Mouse (Mus musculus) limb, embryonic 10.5 days (tissue): ENCODE results near the gene Ephb1. TPM values are rescaled to one million over a fixed set of nuclear protein-coding genes. Genes with fewer than 3 reads are reported as not detected.

ENCODE experiments used
- DNase-seq: peaks from one replicate; pipeline ENCODE4 v3.0.0-alpha.2; 2017; ENCODE audit warnings: low spot score
- H3K27ac ChIP-seq: fragments of 300-500 bp; sonication (generic); 2 replicates; pipeline ENCODE4 v1.5.1; 2016; ENCODE audit warnings: mild to moderate bottlenecking
- H3K27me3 ChIP-seq: fragments of 300-500 bp; sonication (generic); 2 replicates; pipeline ENCODE4 v1.6.1; 2016; ENCODE audit warnings: low read depth, mild to moderate bottlenecking; ENCODE audit not compliant: poor library complexity, severe bottlenecking
- H3K36me3 ChIP-seq: fragments of 300-500 bp; sonication (generic); 2 replicates; pipeline ENCODE4 v1.6.1; 2016; ENCODE audit warnings: mild to moderate bottlenecking, moderate library complexity
- H3K4me1 ChIP-seq: fragments of 300-500 bp; sonication (generic); 2 replicates; pipeline ENCODE4 v1.6.1; 2016
- H3K4me3 ChIP-seq: fragments of 300-500 bp; sonication (generic); 2 replicates; pipeline ENCODE4 v1.5.1; 2016; ENCODE audit warnings: mild to moderate bottlenecking, moderate library complexity
- H3K9me3 ChIP-seq: fragments of 300-500 bp; sonication (generic); replicated peaks from 2 replicates; pipeline ENCODE4 v1.6.1; 2016; ENCODE audit warnings: mild to moderate bottlenecking
- WGBS: fragments of 180-500 bp; shearing (Covaris S2); methylation state at CpG from one replicate; pipeline ENCODE4 v1.1.7; 2016; 5-methylcytosine and 5-hydroxymethylcytosine counted together
- polyA plus RNA-seq: library from polyadenylated mRNA; unstranded; fragments of >200 nt; fragmentation: Nextera tagmentation; extraction: Ambion mirVana; gene quantifications from 2 replicates; pipeline ENCODE4 v1.2.1, GENCODE M21; 2016

Gene Ephb1
- polyA plus RNA-seq: 1.1 and 1.2 TPM in 2 replicates

DNA sequence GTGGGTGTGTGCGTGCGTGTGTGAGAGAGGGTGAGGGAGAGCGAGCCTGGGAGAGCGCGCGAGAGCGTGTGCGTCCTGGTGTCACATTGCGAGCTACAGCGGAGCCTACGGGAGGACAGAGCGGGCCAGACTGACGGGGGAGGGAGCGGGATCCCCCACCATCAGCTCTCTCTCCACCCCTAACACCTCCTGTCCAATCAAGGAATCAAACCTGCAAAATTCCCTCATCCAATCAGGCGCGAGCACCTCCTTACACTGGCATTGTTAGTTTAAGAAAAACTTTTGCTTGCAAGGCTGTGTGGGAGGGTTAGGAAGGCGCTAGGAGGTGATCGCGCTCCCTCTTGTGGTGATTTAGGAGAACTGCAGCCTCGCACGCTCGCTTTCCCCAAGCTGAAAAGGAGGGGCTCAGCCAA is at the start of gene Ephb1:
Gene Ephb1, minus strand, starts transcription at position 133 of the 413 bp plus-strand sequence.
- H3K9me3 ChIP-seq: no peaks in the 10 kb centered on the region
- peak within 1 kb of the TSS; percentile 78 for H3K27ac ChIP-seq
- H3K36me3 ChIP-seq: no peaks in the 10 kb centered on the region
- DNase-seq: peak; percentile 87
- H3K27me3 ChIP-seq: peaks cover 81% of the 10 kb centered on the region
- H3K4me3 ChIP-seq: peak within 1 kb of the TSS; percentile 68
- H3K4me1 ChIP-seq: peaks cover 26% of the 10 kb centered on the region
- WGBS: under 1% methylated on average over 22 of the region's 22 CpGs

DNA sequence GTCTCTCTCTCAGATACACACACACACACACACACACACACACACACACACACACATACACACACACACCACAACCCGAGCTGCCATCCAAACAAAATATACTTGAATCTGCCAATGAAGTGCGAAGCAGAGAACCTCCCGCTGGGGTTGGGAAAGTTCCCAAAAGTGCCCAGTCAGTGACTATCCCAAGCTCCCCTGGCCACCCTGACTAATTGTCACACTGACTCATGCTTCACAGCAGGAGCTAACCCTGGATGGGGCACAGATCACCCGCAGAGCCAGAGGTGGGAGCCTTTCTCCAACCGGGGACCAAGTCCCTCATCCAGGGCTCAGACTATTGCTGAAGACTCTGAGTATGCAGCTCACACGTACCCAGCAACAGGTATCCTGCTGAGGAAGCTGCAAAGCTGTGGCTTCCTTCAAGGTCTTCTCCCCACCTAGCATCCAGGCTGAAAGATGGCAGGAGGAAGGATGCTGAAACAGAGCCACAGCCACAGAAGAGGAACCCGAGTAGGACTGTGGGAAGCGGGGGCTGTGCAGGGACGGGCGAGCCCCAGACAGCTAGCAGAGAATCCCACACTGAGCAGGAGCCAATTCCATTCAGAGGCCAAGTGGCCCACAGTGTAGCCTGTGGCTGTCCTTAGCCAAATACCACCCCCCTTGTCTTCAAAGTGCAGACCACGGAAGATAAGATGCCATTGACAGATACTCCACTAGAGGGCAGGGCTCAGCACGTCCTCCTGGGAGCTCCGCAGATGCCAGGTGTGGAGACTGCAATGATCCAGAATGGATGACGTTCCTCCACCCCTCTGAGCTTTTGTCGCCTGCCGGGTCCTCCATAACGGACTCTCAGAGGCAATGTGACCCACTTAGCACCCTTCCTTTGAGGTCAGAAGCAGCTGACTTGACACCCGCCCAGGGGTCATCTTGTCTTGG is 48.9 kb upstream of the Ephb1 start:
- H3K9me3 ChIP-seq: no peaks in the 10 kb centered on the region
- H3K36me3 ChIP-seq: no peaks in the 10 kb centered on the region
- peaks cover 7% of the 10 kb centered on the region; the same call in 1 of the 2 replicates for H3K4me1 ChIP-seq
- no peak overlapping the region for H3K4me3 ChIP-seq
- 30% methylated on average over 18 of the region's 18 CpGs for WGBS
- peak; percentile 61 for DNase-seq
- H3K27ac ChIP-seq: no peak overlapping the region
- H3K27me3 ChIP-seq: peaks cover 56% of the 10 kb centered on the region

DNA sequence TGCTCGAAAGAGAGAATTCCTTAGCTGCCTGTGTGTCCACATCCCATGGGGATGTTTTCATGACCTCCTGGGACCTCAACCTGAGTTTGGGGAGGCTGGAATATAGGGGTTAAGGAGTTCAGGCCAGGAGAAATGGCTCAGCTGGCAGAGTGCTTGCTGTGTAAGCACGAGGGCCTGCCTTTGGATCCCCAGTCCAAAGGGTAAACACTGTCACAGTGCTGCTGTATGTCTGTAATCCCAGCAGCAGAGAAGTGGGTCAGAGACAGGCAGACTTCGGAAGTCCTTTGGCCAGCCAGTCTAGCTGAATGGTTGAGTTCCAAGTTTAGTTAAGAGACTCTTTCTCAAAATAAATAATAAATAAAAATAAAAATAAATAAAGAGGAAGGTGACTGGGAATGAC is 48.2 kb upstream of the Ephb1 start:
- Histone ChIP-seq H3K27me3 (peaks cover 56% of the 10 kb centered on the region), H3K27ac (no peak overlapping the region), H3K36me3 (no peaks in the 10 kb centered on the region), H3K9me3 (no peaks in the 10 kb centered on the region), H3K4me1 (peaks cover 7% of the 10 kb centered on the region; the same call in 1 of the 2 replicates), H3K4me3 (no peak overlapping the region)
- 64% methylated on average over 3 of the region's 3 CpGs for WGBS
- DNase-seq: no peak

DNA sequence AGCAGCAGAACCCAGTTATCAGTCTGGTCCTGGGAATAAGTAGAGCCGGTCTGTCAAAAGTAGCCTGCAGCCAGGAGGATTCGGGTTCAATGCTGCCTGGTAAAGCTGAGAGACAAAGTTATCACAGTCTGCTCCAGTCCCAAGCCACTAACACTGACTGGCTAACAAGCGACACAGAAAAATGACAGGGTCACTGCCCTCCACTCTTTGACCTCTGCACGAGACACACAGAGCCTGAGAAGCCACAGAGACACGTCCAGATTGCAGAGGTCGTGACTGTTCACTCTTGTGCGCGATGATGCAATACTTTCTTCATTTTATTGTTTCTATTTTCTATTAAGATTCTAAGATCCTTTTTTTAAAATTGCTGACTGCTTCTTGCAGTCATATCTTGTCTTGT is 33.8 kb upstream of the Ephb1 start:
- no peak overlapping the region for H3K27ac ChIP-seq
- 51% methylated on average over 8 of the region's 8 CpGs for WGBS
- H3K4me3 ChIP-seq: no peak overlapping the region
- no peaks in the 10 kb centered on the region for H3K9me3 ChIP-seq
- DNase-seq: no peak
- no peaks in the 10 kb centered on the region for H3K4me1 ChIP-seq
- H3K36me3 ChIP-seq: no peaks in the 10 kb centered on the region
- 0 out of 2 replicates have a peak, but pooled peaks cover 4% of the 10 kb centered on the region for H3K27me3 ChIP-seq

DNA sequence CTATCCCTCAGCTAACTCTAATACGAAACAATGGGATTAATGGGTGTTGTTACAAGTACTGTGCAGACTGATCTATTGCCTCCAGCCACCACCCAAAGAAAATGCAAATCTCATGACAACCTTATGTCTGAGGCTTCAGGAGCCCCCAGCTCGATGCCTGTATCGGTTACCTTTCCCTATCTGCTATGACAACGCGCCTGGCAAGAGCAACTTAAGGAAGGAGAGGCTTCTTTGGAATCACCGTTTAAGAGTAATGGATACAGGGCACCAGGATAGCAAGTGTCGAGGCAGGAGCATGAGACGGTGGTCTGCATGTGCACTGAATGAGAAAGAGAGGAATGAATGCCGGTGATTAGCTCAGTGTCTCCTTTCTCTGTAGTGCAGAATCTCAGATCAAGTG is 32.3 kb upstream of the Ephb1 start:
- 94% methylated on average over 9 of the region's 9 CpGs for whole genome bisulfite sequencing
- Histone ChIP-seq H3K36me3 (no peaks in the 10 kb centered on the region), H3K27ac (no peak overlapping the region), H3K4me1 (no peaks in the 10 kb centered on the region), H3K4me3 (no peak overlapping the region), H3K27me3 (0 out of 2 replicates have a peak, but pooled peaks cover 4% of the 10 kb centered on the region), H3K9me3 (no peaks in the 10 kb centered on the region)
- no peak for DNase-seq

DNA sequence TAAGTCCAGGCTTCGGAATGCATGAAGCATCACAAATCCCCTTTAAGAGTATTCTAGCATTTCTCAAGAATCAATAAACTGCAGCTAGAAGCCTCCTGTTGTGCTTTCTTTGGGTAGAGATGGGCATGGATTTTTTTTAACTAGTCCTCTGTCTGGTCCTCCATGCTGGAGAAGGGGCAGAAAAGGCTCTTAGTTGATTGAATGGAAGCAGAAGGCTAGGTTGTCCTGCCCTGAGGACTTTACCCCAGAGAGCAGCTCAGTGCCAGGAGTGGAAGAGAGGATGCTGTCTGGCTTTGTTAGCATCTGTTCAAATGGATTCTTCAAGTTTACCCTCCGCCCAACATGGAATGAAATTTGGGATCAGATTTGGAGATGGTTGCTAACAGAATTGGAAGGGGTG is 25.7 kb upstream of the Ephb1 start:
- Histone ChIP-seq H3K4me1 (0 out of 2 replicates have a peak, but pooled peaks cover 4% of the 10 kb centered on the region), H3K36me3 (no peaks in the 10 kb centered on the region), H3K27ac (no peak overlapping the region), H3K4me3 (no peak overlapping the region), H3K27me3 (0 out of 2 replicates have a peak, but pooled peaks cover 4% of the 10 kb centered on the region), H3K9me3 (no peaks in the 10 kb centered on the region)
- 92% methylated on average over 2 of the region's 2 CpGs for WGBS
- peak; percentile 8 for DNase-seq

DNA sequence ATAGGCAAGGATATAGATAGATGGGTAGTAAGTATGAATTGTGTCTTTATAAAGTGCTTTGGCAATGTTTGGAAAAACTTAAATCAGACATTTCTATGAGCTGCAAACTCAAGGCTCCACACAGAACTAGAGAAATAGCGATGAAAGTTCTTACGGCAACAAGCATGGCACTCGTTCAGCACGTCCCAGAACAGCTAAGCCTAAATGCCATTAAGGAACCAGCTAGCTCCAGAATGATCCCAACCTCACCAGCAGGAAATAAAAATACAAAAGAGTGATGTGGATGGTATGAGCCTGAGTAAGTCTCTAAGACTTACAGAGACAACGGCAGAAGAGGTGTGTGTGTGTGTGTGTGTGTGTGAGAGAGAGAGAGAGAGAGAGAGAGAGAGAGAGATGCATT is 20.2 kb upstream of the Ephb1 start:
- Histone ChIP-seq H3K27ac (no peak overlapping the region), H3K4me1 (no peaks in the 10 kb centered on the region), H3K4me3 (no peak overlapping the region), H3K9me3 (no peaks in the 10 kb centered on the region), H3K36me3 (no peaks in the 10 kb centered on the region), H3K27me3 (no peaks in the 10 kb centered on the region)
- no peak for DNase-seq
- WGBS: 94% methylated on average over 5 of the region's 5 CpGs

DNA sequence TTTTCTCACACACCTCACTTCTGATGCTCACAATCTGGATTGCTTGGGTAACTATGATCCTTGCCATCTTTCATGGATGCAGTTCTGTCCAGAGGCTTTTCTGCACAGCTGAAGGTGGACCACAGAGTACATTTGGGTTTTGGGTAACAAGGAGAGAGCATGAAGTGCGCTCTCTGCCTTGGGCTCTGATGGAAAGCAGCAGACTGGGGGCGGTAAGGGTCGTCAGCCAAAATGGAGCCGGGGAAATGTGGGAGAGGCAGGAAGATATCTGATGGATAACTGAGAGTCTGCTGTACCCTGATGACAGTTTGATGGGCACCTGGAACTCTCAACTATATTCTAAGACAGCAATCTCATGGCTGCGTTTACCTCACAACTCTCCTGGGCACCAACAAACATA is 19.4 kb upstream of the Ephb1 start:
- Histone ChIP-seq H3K27me3 (no peaks in the 10 kb centered on the region), H3K4me3 (no peak overlapping the region), H3K36me3 (no peaks in the 10 kb centered on the region), H3K27ac (no peak overlapping the region), H3K4me1 (no peaks in the 10 kb centered on the region), H3K9me3 (no peaks in the 10 kb centered on the region)
- 87% methylated on average over 5 of the region's 5 CpGs for WGBS
- DNase-seq: peak; percentile 21

DNA sequence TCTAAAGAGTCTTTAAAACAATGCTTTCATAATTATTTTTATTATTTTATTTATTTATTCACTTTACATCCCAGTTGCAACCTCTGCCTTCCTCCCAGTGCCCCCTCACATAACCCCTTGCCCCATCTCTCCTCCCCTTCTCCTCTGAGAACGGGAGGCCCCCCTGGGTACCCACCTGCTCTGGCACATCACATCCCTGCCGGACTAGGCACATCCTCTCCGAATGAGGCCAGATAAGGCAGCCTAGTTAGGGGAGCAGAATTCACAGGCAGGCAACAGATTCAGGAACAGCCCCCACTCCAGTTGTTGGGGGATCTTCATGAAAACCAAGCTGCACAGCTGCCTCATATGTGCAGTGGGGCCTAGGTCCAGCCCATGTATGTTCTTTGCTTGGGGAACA is 17.4 kb upstream of the Ephb1 start:
- no peak overlapping the region for H3K4me3 ChIP-seq
- H3K36me3 ChIP-seq: no peaks in the 10 kb centered on the region
- no peaks in the 10 kb centered on the region for H3K9me3 ChIP-seq
- no peaks in the 10 kb centered on the region for H3K27me3 ChIP-seq
- 89% methylated on average over 3 of the region's 3 CpGs for WGBS
- no peak overlapping the region for H3K27ac ChIP-seq
- H3K4me1 ChIP-seq: no peaks in the 10 kb centered on the region
- peak; percentile 12 for DNase-seq

DNA sequence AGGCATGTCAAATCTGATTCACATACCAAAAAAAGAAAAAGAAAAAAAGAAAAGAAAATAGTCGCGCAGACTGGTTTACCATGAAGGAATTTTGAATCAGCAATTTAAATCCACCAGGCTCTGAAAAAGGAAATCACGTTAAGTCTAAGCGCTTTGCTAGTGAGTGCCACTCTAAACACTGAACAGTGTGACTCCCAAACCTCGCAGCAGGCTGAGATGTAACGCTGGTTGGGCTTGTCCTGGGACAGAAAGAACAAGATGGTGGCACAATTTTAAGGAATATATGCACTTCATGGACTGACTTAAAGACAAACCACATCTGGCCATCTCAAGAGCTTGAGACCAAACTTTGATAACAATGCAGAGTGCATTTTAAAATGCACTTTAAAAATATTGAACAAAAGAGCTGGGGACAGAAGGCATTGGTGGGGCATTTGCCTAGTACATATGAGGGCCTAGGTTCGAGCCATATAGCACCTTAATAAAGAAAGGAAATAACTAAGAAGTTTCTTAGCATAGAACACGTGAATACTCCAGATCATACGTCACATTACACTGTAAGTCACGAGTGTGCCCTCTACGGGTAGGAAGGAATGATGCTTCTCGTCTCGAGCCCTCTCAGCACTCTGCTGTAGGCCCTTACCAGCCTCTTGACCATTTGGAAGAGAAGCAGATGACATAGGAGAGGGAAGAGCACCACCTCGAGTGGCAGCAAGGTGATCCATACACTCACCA is 16.7 kb upstream of the Ephb1 start:
- DNase-seq: peak; percentile 26
- Histone ChIP-seq H3K27me3 (no peaks in the 10 kb centered on the region), H3K4me3 (no peak overlapping the region), H3K4me1 (no peaks in the 10 kb centered on the region), H3K27ac (no peak overlapping the region), H3K9me3 (no peaks in the 10 kb centered on the region), H3K36me3 (no peaks in the 10 kb centered on the region)
- 63% methylated on average over 14 of the region's 14 CpGs for WGBS

DNA sequence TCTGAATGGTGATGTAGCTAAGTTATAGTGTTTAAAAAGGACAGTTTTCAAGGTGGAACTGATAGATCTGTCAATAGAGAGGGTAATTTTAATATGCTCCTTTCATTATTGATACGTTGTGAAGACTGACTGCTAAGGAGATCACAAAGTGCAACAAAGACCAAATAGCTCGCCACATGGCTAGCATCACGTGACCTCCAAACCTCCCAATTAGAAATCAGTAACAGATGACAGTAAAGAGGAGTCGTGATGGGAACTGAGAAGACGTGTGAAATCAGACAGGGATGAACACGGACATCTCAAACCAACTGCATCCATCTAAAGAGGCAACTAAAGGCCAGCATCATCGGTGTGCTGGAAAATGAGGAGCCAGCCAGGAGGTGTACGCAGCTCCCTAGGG is 15.6 kb upstream of the Ephb1 start:
- no peaks in the 10 kb centered on the region for H3K4me1 ChIP-seq
- DNase-seq: peak; percentile 26
- H3K27ac ChIP-seq: no peak overlapping the region
- no peaks in the 10 kb centered on the region for H3K36me3 ChIP-seq
- WGBS: 68% methylated on average over 8 of the region's 8 CpGs
- no peaks in the 10 kb centered on the region for H3K27me3 ChIP-seq
- H3K9me3 ChIP-seq: no peaks in the 10 kb centered on the region
- no peak overlapping the region for H3K4me3 ChIP-seq

DNA sequence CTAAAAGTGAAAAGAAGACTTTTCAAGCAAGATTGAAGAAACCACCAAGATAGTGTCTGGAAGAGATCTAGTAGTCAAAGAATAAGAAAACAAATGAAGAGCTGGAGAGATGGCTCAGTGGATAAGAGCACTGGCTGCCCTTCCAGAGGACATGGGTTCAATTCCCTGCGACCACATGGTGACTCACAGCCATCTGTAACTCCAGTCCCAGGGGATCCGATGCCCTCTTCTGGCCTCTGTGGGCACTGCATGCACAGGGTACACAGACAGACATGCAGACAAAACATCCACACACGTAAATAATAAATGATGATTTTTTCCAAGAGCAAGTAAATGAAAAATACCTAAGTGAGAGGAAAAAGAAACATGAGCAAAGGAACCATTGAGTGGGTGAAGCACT is 14.6 kb upstream of the Ephb1 start:
- Histone ChIP-seq H3K9me3 (no peaks in the 10 kb centered on the region; the same call in 1 of the 2 replicates), H3K4me1 (no peaks in the 10 kb centered on the region), H3K27me3 (no peaks in the 10 kb centered on the region), H3K4me3 (no peak overlapping the region), H3K27ac (no peak overlapping the region), H3K36me3 (no peaks in the 10 kb centered on the region)
- DNase-seq: peak; percentile 28
- 78% methylated on average over 3 of the region's 3 CpGs for WGBS

DNA sequence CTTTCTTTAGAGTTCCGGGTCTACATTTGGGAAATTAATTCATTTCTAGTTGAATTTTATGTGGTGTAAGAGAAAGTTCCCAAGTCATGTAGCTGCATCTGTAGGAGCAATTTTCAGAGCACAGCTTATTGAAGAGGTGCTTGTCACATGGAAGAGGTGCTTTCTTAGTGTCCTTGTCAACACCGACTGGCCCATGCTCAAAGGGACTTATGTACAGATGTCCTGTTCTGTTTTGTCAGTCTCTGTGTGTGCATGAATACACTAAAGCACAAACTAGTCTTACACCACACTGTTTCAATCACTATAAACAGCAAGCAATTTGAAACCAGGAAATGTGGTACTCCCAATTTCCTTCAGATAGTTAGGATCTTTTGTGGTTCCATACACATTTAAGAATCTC is 13.3 kb upstream of the Ephb1 start:
- WGBS: 95% methylated on average over 2 of the region's 2 CpGs
- no peak for DNase-seq
- Histone ChIP-seq H3K4me1 (no peaks in the 10 kb centered on the region), H3K27ac (no peak overlapping the region), H3K27me3 (no peaks in the 10 kb centered on the region), H3K4me3 (no peak overlapping the region), H3K36me3 (no peaks in the 10 kb centered on the region), H3K9me3 (no peaks in the 10 kb centered on the region; the same call in 1 of the 2 replicates)
